Mouse (Mus musculus) gastrocnemius, postnatal 36 days (tissue): ENCODE measurements around the gene Slc34a1. TPM values are rescaled to one million over a fixed set of nuclear protein-coding genes. Genes with fewer than 3 reads are reported as not detected.
A peak's percentile ranks its signal among the peaks of the same experiment; 100 is the strongest.

ENCODE experiments used
- DNase-seq, 2 experiments: peaks; one replicate each; pipeline ENCODE4 v3.0.0; 2022
- intact Hi-C: fragments of 180-260 bp; cut with DNase I; formaldehyde crosslinking; loops from one replicate; pipeline ENCODE4 v1.15.1; 2025
- long read RNA-seq, 2 experiments: library from polyadenylated mRNA; stranded (forward); transcript quantifications; one replicate each; pipeline ENCODE4 v2.0.0; 2021
- total RNA-seq, 2 experiments: library from RNA; stranded (reverse); gene quantifications; 2 replicates each; pipeline ENCODE4 v1.2.3; 2021

Slc34a1 gene
- total RNA-seq: not detected
- long read RNA-seq, experiment 1: 0 reads
- long read RNA-seq, experiment 2: 0 reads

DNA sequence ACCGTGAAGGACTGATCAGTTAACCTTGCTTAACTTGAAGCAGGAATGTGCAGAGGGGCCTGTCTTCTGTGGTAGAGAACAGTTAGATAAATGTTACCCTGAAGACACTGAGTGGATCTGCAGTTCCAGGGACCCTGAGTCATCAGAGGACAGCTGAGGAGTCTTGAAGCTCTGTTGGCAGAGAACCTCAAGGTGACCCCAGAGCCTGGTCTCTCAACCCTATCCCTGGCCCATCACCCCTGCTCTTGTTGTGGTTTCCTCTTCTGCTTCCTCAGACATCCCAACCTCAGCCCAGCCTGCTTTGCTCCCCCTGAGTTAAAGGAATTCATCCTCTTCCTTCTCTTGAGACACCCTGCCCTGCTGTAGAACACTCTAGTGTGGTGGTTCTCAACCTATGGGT, at the start of gene Slc34a1:
TSS of gene Slc34a1 (plus strand) at position 100 of the 400 bp plus-strand sequence.
- DNase-seq: no peak
- intact Hi-C loops: no loop called here

DNA sequence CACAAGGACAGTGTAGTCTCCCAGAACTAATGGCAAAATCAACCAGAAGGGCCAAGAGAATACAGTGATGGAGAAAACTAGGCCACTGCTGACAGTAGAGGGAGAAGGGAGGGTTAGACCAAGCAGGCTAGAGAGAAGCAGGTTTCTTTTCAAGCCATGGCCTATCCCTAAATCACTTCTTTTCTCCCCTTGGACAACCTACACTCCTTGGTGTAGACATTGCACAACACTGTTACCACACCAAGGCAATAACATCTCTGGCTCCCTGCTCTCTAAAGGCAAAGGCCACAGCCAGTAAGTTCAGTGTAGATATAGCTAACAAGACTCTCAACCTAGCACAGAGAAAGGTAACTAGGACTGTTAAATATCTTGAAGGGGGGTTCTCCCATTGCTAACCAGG, 36.8 kb upstream of the Slc34a1 start:
- intact Hi-C loops: no loop called here
- DNase-seq: no peak

DNA sequence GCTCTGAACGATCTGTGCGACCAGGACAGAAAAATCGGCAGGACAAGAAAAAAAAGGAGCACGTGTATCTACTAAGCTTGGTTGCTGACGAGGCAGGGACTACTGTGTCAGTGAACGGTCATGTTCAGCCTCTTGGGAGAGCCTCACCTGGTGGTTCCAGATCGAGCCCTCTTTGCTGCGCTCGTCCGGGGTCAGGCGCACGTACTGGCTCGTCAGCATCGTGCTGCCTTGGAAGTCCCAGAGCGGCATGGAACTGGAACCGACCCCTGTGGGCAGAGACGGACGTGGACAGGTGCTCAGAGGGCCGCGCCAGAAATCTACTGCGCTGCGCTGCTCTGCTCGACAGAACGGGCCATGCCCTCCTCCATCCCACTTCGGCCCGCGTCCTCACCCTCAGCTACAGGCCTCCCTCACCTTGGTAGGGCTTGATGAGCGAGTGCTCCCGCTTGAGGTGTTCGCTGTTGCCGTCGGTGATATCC, 36.0 kb upstream of the Slc34a1 start:
- intact Hi-C loops: no loop called here
- DNase-seq: peak in 1 of 2 experiments; percentile 27

DNA sequence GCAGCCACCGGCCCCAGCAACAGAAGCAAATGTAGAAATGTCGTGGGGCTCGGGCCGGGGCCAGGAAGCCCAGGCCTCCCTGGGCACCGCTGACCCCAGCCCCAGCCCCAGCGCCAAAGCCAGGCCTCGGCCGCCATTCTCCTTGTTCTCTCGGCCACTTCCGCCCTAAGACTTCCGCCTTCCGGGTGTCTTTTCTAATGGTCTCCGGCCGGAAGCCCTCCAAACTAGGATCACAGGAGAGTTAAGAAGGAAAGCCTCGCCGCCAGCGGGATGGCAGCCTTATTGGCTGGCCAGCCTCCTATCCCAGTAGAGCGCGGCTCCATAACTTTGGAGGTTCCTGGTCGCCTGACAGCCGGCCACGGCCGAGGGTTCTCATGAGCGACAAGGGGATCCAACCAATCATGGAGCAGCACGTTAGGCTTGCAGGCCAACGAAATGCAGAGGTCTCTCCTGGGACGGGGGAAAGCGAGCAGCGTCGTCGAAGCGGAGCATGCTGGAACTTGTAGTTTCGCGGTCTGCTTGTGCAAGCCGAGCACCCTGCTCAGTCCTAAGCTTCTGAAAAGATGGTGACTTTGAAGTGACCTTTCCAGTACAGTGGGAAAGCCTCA, 35.4 kb upstream of the Slc34a1 start, which contains the start of gene Lman2:
TSS of gene Lman2 (minus strand) at position 331 of the 608 bp plus-strand sequence.
- DNase-seq: peak; percentile 93 to 94
- intact Hi-C loops: no loop called here

DNA sequence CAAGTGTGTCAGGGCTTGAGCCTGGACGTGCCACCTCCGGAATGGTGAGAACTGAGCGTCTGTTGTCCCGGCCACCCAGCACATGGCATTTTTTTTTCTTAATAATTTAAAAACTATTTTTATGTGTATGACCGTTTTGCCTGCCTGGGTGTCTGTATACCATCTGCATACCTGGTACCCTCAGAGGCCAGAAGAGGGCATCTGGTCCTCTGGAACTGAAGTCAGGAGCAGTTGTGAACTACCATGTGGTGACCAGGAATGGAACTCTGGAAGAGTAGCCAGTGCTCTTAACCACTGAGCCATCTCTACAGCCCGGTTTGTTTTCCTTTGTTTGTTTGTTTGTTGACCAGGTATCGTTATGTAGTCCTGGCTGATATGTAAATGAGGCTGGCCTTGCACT, 29.6 kb upstream of the Slc34a1 start:
- intact Hi-C loops: no loop called here
- no peak for DNase-seq

DNA sequence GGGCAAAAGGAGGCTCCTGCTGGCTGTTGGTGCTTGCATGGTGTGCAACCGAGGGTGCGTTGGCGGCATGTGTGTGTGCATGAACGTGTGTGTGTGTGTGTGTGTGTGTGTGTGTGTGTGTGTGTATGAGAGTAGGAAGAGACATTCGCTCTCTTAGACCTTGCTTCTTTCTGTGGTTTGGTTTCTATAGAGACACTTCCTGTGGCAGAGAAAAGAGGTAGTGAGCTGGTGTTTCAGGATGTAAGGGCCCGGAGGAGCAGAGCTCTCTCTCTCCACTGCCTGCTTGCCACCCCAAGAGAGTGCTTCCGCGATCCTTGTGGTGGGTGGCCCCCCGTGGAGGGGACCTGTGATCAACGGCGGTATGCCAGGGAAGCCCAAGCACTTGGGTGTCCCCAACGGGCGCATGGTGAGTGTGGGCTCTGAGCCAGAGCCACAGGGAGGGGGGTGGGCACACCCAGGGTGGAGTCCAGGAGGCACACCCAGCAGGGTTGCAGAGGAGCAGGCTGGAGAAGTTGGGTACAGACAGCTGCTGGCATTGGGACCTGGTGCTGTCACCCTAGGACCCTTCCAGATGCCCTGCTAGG, 28.4 kb upstream of the Slc34a1 start, which contains the start of gene Rgs14:
TSS of gene Rgs14 (plus strand) at position 202 of the 584 bp plus-strand sequence.
- no peak for DNase-seq
- intact Hi-C loops: no loop called here

DNA sequence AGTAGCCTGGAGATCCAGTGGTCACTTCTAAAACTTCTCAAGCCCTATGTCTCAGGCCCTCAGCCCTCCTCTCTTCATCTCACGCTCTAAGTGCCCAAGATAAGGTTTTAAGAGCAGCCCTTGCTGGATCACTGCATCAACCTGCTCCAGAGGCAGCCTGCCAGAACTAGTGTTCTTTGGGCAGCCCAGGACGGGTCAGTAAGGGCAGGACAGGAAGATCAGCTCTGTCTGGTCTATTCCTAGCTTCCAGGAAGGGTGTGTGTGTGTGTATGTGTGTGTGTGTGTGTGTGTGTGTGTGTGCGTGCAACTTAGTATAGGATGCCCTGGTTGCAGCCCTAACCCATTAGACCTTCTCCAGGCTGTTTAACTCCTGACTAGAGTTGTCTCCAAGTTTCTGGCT, 27.8 kb upstream of the Slc34a1 start:
- intact Hi-C loops: no loop called here
- DNase-seq: no peak

DNA sequence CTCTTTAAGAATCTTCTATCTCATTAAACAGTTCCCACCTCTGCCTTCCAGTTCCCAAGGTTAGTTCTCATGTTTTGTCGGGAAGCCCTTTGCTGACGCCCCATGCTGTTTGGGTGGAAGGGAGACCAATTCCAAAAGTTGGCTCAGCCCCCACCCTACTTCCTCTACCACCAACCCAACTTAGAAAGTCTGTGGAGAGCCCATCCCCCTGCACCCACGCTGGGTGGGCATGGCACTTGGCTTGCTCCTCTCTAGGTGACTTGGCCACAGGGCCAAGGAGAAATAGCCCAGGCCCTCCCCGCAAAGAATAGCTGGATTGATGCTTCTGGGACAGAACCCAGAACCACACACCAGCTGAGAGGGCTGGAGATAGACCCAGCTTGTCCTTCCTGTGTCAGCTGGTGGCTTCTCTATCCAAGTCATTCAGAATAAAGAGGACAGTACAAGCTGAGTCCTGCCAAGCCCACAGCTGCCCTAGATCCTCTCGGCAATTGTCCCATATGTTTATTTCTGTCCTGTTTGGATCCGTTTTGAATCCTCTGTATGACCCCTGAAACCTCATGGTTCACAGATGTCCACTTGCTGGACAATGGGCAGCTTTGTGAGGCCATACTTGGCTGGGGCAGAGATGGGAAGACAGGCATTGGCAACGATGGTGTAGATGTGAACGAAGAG, 26.8 kb upstream of the Slc34a1 start:
- no peak for DNase-seq
- intact Hi-C loops: no loop called here

DNA sequence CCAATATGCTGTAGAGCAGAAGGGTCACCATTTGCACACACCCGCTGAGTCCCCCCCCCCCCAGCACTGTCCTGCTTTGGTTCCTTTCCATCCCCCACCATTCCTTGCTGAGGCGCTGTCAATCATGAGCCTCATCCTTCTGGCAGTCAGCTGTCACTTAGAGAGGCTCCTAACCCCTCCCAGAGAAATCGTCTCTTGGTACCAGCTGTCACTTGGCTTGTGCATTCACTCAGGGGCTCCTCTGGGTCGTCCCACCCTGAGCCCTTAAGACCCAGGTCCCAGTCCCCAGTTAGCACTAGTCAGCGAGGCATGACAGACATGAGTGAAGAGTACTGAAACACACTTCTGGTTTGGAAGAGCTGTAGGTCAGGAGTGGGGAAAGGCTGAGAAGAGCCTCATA, 26.2 kb upstream of the Slc34a1 start:
- intact Hi-C loops: no loop called here
- DNase-seq: no peak

DNA sequence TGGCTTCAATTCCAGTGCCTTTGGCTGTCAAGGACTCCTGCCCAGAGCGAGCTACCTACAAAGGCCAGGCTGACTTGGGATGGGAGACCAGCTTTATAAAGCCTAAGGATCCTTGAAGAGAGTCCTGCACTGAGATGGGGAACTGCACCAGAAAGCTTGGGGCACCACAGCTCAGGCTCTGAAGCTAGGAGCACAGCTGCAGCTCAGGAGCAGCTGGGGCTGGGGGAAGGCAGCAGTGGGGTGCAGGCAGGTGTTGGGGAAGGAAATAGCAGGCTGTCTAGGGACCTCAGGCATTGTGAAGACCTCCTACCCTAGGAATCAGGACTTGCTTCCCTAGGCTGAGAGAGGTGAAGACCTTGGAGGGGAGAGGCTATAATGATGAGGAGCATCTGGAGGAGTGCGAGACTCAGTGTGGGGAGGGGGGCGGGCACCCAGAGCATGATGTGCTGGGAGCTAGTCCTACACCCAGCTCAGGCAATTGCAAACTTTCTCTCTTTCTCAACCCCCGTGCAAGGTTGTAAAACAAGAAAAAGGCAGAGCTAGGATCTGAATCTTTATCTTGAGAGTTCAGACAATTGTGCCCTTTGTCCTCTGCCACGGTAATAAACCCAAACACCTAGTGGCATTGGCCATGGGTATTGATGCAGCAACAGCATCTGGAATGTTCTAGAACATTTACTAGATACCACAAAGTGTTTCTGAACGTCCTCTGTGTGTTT, 23.6 kb upstream of the Slc34a1 start:
- intact Hi-C loops: no loop called here
- DNase-seq: no peak

DNA sequence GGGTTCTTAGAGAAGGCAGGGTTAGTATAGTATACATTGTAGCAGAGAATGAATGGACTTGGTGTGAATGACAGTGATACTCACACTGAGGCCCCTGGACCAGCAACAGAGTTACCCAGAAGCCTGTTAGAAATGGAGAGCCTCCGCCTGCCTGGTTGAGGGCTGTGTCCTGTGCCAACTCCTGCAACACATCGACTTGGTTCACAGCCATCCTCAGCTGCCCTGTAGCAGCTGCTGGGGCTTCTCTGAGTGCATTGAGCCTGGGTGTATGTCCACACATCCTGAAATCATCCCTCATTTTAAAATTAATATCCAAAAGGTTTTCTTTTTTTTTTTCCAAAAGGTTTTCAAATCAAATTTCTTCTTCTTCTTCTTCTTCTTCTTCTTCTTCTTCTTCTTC, 22.1 kb upstream of the Slc34a1 start:
- intact Hi-C loops: no loop called here
- no peak for DNase-seq

DNA sequence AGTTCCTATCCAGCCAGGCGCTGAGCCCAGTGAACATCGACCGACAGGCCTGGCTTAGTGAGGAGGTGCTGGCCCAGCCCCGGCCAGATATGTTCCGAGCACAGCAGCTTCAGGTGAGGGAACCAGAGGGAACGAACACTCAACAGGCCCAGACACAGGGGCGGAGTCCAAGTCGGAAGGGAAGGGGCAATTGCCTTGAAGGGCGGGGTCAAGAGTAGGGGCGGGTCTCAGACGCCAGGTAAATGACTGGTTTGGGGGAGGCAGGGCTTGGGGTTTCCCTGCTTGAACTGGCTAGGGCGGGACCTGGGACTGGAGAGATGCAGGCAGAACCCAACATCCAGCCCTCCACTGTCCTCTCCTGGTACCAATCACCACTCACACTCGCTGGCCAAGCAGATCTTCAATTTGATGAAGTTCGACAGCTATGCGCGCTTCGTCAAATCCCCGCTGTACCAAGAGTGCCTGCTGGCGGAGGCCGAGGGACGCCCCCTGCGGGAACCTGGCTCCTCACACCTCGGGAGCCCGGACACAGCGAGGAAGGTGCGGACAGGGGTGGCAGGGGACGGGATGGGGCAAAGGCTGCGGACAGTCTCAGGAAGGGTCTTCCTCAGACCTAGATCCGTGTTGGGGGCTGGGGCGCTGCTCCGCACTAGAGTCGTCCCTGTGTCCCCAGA, 18.9 kb upstream of the Slc34a1 start:
- no peak for DNase-seq
- intact Hi-C loops: no loop called here

DNA sequence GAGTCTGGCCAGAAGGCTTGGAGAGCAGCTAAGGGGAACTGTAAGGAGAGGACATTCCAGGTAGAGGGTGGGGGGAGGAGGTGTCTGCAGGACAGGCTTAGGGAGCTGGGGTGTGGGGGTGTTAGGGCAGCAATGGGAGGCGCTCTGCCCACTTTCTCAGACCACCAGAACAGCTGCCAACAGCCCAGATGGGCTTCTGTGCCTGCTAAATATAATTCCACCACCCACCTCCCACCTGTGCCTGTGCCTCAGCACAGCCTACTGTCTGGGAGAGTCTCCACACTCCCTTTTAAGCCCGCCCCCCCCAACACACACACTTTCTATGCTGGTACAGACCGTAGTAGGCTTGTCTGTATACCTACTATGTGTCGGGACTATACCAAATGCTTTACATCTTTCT, 16.2 kb upstream of the Slc34a1 start:
- intact Hi-C loops: no loop called here
- no peak for DNase-seq

DNA sequence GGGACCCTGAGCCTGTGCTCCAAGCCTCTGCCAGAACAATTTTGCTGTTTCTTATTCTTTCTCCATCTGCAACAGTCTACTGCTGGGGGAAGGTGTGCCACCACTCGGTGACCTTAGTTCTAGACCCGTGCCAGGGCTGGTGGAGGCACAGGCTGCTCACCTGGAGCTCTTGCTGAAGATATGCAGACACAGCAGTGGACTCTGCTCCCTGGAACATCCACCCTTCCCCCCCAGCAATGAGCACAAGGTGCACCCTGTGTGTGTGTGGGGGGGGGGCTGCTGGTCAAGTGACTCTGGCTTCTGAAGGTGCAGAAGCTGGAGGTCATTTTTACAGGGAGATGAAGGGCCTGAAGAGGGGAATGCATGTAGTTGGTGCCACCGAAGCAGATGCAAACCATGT, 7.3 kb upstream of the Slc34a1 start:
- DNase-seq: no peak
- intact Hi-C loops: no loop called here

DNA sequence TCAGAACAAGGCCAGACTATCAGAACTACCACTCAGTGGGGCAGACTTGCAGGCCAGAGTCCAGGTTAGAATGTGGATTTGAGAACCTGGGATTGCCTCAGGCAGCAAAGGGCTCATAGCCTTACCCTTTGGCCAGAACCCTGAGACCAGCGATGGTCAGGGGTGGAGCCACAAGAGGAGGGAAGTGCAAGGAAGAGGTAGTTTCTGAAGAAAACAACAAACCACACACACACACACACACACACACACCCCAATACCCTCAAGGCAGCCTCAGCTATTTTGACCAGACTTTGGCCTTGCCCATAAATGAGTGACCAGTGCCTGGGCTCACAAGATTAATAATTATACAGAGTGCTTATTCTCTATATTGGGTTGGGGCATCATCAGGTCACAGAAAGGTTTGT, 6.4 kb upstream of the Slc34a1 start:
- no peak for DNase-seq
- intact Hi-C loops: no loop called here

DNA sequence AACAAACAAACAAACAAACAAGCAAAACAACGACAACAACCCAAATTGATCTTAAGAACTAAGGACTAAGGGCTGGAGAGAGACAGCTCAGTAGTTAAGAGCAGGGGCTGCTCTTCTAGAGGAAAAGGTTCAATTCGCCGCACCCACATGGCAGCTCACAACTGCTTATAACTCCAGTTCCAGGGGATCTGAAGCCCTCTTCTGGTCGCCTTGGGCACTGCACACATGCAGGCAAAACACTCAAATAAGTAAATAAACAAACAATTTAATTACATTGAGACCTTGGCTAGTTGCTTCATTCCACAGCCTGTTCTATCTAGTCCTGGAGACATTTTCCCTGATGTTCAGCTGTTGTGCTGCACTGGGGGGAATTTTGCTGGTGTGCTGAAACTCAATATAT, 5.1 kb upstream of the Slc34a1 start:
- intact Hi-C loops: no loop called here
- DNase-seq: no peak

DNA sequence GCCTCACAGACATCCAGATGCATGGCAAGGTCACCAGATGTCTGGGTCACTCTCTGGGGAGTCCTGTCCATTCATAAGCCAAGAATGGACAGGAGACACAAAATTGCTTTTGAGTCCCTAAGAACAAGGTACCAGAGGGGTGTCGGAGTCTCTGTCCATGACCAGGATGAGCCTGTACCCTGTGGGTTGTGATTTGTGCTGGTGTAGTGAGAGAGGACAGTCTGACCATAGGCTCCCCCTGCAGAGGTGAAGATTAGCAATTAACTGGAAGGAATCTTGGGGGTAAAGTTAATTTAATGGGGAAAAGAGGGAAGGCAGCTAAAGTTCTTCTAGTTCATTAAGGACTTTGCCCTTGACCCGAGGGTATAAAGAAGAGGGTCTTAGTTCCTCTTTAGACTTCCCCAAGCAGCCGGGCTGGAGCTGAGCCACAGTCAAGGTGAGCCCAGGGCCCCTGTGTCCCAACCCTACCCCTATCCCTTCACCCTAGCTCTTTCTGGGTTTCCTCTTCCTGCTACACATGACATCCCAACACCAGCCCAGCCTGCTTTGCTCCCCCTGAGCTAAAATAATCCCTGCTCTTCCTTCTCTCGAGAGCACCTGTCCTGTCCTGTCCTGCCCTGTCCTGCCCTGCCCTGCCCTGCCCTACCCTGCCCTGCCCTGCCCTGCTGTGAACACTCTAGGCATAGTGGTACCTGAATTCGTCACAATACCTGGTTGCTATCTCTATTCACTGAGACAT, 1.5 kb downstream of the Slc34a1 start:
- DNase-seq: no peak
- intact Hi-C loops: no loop called here

DNA sequence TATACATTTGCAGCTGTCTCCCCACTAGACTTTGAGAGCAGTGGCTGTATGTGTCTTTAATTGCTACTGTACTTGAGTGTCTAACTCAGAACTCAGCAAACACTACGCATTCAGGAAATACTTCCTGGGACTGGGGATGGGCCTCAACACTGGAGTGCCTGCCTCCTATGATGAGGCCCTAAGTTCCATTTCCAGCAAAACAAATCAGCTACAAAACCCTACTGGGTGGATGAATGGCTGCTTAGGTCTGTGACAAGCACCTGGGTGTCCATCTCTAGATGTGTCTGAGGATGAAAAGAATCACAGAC, 2.0 kb downstream of the Slc34a1 start:
- DNase-seq: no peak
- intact Hi-C loops: no loop called here

DNA sequence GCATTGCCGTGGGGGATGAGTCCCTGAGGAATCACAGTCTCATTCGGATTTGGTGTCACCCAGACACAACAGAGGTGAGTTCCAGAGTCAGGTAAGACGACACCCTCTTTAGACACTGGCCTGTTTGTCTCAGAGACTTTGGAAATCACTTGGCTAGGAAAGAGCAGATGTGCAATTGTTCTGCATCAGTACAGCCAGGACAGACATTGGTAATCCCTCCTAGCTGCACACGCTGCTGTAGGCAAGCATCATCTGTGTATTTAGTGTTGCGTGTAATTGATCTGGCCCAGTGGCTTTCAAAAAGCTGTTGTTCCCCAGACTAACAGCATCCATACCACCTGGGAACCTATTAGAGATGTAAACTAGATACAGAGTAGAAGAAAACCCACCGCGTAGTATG, 5.3 kb downstream of the Slc34a1 start:
- intact Hi-C loops: no loop called here
- no peak for DNase-seq
